Mouse (Mus musculus) cortical plate, adult 2 months (tissue): ENCODE data around the gene Ahr.

ENCODE experiments used
- CTCF ChIP-seq: fragments of 200-500 bp; IDR thresholded peaks from 2 replicates; pipeline ENCODE4 v1.5.1; 2011; ENCODE audit warnings: mild to moderate bottlenecking, control low read depth, low read length; ENCODE audit not compliant: insufficient read depth; ENCODE audit errors: extremely low read depth
- POLR2A ChIP-seq: fragments of 200-500 bp; IDR thresholded peaks from 2 replicates; pipeline ENCODE4 v1.6.1; 2011; ENCODE audit warnings: mild to moderate bottlenecking, low read length, control low read depth; ENCODE audit not compliant: insufficient read depth; ENCODE audit errors: extremely low read depth

DNA sequence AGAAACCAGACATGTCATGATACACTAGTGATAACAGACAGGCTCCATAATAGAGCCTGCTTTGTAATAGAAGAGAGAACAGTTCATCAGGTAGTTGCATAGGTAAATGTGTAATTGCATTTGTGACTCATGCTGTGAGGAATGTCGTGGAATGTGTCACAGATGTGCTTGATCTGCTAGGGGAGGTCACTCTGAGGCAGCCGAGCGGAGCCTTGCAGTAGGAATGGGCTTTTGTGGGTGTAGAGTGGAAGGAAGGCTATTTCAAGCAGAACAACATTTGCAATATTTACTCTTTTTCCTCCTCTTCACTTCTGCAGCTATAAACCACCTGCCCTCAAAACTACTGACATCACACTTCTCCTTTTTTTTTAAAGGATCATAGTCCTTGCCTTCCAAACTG lies 4.0 kb upstream of the Ahr start:
- TF ChIP-seq CTCF (no peak), POLR2A (no peak)
